Mouse (Mus musculus): ENCODE data around the gene Trim13. TPM values are rescaled to one million over a fixed set of nuclear protein-coding genes. Genes with fewer than 3 reads are reported as not detected.

Trim13 gene
- 11.3 and 12.0 TPM in 2 replicates for polyA plus RNA-seq (2021; fragmentation: Nextera tagmentation)
- long read RNA-seq, experiment 1, transcript Trim13-201 (3 exons, 1,550 nt), result major isoform, 31 of 60 reads
- long read RNA-seq, experiment 1, partial matches to known transcripts, result 24 of 60 reads
- long read RNA-seq, experiment 1, other reads (novel, unspliced or antisense), result 5 of 60 reads
- long read RNA-seq, experiment 2, transcript Trim13-201 (3 exons, 1,550 nt), result major isoform, 10 of 19 reads
- long read RNA-seq, experiment 2, partial matches to known transcripts, result 6 of 19 reads
- long read RNA-seq, experiment 2, other reads (novel, unspliced or antisense), result 3 of 19 reads

DNA sequence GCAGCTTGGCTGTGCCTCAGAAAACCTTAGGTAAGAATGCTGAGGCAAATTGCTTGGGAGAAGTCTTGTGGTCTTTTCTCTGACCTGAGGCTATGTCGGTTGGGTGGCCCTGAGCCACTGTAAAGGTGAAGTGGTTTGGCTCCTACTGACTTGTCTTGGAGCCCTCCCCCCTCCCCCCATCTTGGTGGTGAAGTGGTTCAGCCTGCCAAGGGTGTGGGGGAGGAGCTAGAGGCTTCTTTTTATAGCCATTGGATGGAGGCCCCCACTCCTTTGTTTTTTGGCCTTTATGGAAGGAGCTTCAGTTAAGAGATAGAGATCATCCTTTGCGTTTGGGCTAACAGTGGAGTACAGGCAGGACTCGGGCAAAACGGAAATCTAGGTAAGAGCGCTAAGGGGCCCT, at the start of gene Trim13:
Gene Trim13 (plus strand): TSS at position 280 of the 400 bp plus-strand sequence.

GRCm38 (mm10) chr14:61556289-61557147, 41.5 kb upstream of the Trim13 start, which contains the start of gene Spryd7:
Gene Spryd7, minus strand, starts transcription at chr14:61556886.

DNA sequence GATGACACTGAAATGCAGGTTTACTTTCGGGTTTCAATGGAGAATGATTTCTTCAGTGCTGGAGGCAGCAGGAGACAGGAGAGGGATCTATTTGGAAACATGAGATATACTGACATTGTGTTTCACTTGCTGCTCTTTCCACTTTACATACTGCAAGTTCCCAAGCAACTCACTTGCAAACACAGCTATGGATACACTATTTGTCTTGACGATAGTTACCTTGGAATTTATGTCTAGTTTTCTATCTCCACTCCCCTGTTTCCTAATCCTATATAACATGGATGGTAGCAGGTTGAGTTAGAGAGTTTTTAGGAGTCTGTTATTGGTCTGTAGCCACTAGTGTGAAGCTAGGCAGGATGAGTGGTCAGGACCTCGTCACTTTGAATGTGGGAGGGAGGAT, 9.1 kb downstream of the Trim13 start, which contains the start of gene Kcnrg:
Gene Kcnrg (plus strand): TSS at position 301 of the 400 bp plus-strand sequence.

Other genes starting within 250 kb of the Trim13 start
- gene Ebpl, start 237.8 kb upstream of the Trim13 start, polyA plus RNA-seq (2021; fragmentation: Nextera tagmentation), result 8.1 and 10.5 TPM in 2 replicates
- gene Kpna3, start 158.4 kb upstream of the Trim13 start, polyA plus RNA-seq (2021; fragmentation: Nextera tagmentation), result 28.5 and 35.5 TPM in 2 replicates
- 74.7 and 94.3 TPM in 2 replicates for gene Spryd7, start 41.4 kb upstream of the Trim13 start, polyA plus RNA-seq (2021; fragmentation: Nextera tagmentation)
- 0.25 and 0.33 TPM in 2 replicates for gene Kcnrg, start 9.2 kb downstream of the Trim13 start, polyA plus RNA-seq (2021; fragmentation: Nextera tagmentation)